Mouse (Mus musculus) gastrocnemius, postnatal 4 days (tissue): ENCODE measurements at regions not wholly inside any gene's neighbourhood (a gene's known extent, or its start where the extent isn't known, plus 50 kb on each side); places are given as distances from the start of the nearest gene placed in this dataset.

ENCODE experiments used
- DNase-seq, 2 experiments: peaks; one replicate each; pipeline ENCODE4 v3.0.0; 2021 to 2022; ENCODE audit warnings: low spot score in 2 of 2, mixed read lengths in 2 of 2

DNA sequence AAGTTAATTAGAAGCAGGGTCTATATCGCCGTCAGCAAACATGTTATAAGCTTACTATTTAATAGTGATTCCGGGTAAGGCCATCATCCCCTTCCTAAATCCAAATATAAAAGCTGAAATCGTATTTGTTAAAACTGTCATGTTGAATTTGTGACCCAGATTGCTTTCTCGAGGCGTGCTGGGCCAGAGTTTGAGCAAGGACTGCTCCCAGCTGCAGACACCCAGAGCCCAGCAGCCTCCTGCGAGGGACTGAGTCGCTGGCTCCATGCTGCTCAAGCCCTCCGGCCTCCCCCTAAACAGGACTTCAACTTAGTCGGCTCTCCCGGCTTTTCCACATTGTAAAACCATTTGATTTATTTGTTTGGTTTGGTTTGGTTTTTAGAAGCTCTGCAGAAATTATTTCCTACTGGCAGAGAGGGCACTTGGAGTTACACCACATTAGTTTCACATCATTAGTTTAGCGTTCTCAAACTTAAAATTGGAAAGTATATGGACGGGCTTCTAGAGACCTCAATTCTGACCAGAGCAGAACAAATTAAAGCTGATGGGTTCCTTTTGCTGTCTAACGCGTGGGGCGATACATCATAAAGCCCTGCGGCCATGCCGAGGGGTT, 126.4 kb upstream of the Pitx1 start:
- no peak for DNase-seq

DNA sequence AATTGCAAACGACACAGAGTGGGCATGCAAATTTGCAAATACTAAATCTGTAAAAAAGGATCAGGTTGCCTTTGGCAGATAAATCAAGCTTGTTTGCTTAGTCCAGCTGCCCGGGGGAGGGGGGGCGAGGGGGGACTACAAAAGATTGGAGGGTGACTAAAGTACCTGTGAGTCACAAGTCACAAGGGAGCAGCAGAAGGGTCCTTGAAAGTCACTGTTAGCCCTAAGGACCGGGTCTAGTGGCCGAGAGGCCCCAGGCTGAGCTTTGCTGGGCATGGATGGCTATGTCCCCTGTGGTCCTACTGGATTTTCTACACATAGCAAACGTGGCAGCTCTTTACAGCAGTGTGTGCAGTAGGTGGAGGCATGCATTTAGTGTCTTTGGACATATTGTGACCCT, 118.4 kb upstream of the Pitx1 start:
- DNase-seq = no peak

DNA sequence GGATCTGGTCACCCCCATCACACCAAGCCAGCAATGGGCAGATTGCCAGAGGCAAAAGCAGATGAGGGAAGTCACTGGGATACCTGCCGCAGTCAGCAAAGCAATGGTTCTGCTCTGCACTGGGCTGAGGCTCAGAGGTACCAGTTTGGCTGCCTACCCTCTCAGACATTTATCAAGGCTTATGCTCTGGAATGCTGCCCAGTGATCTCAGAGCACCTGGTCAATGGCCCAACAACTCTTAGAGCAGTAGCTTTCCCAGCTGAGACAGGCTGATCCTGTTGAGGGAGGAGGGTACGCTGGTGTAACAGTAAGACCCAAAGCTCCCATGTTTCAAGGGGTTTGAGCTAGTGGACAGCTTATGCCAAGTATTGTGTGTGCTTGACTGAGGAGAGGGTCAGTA, 117.4 kb upstream of the Pitx1 start:
- no peak for DNase-seq

DNA sequence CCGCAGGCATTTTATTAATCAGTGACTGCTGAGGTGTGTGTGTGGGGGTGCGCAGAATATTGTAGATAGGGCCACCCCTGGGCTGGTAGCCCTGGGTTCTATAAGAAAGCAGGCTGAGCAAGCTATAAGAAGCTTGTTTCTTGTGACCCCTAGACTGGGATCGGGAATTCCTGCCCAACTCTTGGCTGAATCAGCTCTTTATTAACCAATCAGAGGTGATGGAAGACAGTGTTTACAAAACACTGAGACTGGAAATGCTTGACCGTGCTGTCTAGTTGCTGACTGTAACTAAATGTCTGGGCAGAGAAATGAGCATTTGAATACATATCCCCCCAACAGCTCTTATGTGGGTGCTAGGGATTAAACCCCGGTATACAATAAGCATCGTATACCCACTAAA, 114.8 kb upstream of the Pitx1 start:
- no peak for DNase-seq

DNA sequence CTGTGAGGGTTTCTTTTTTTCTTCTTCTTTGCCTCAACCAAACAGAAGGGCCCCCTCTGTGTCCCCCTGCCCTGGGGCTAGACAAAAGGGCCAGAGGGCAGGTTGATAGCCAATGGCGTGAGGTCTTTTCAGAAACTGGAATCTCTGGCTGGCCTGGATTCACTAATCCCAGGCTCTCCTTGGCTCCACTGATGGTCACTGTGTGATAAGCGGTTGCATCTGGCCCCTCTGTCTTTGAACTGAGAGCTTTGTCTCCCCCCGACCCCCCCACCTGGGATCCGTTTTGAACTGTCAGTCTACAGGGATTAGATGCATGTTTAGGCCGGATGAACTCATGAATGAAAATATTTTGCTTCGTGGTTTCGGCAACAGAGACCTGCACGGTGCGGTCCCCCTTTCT, 112.6 kb upstream of the Pitx1 start:
- DNase-seq = no peak

DNA sequence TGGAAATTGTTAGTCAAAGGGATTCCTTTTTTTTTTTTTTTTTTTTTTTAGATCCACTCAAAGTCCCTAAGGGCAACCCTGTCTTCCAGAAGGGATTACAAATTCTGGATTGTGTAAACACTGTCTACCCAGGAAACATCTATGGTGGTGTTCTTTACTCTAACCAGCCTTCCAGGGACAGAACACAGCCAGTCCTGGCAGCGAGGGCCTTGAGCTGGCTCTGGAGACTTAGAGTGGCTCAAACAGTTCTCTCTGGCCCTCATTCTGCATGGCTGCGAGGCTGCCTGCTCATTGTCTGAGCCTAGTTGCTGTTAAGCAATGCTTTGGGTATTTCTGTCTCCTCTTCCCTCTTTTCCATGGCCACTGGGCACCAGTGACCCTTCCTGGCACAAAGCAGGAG, 112.2 kb upstream of the Pitx1 start:
- no peak for DNase-seq

DNA sequence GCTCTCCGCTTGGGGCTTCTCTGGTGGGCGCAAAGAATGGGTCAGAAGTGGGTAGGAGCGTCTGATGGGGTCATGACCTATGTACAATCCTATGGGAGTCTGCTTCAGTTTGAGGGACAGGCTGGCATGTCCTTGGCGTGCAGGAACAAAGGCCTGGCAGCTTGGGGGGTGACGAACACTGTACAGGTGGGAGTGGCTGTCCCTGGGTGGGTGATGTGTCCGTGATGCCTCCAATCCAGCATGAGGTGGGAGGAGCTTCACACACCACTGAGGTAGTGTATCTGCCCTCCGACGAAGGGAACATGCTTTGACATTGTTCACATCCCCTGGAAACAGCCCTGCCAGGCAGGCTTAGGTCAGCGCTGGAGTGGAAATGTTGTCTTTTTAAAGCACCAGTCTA, 101.4 kb upstream of the Pitx1 start:
- DNase-seq = no peak

DNA sequence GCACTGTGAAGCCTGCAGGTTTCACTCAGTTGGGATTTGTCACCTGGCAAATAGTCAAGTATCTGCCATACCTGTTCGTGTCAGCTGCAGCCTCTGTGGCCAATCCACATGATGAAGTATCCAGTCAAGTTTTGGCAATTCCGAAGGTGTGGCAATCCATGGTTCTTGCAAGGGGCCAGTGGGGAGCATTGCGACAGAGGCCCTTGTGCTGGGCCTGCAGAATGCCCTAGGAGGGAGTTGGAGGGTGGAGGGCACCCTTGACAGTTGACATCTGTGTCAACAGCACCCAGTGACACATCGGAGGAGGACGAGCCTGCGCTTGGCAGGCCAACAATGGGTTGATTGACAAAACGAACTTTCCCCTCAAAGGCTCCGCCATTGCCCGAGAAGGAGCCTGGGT, 101.0 kb upstream of the Pitx1 start:
- DNase-seq = no peak

DNA sequence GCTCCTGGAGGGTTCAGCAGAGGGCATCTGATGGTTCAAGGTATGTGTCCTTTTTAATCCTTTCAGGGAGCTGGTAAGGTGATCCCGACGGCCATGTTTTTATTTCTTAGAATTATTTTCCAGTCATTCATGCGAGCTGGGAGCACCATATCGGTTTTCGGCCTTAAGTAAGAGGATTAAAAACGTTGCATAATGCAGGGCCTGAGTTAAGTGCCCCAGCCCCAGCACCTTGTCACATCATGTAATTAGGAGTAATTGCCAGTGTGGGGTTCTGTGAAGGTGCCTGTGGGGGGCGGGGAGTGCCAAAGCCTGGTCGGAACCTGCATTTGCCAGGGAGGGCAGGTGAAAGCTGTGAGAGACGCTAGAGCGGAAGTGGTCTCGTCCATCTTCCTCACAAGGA, 94.6 kb upstream of the Pitx1 start:
- DNase-seq = no peak

DNA sequence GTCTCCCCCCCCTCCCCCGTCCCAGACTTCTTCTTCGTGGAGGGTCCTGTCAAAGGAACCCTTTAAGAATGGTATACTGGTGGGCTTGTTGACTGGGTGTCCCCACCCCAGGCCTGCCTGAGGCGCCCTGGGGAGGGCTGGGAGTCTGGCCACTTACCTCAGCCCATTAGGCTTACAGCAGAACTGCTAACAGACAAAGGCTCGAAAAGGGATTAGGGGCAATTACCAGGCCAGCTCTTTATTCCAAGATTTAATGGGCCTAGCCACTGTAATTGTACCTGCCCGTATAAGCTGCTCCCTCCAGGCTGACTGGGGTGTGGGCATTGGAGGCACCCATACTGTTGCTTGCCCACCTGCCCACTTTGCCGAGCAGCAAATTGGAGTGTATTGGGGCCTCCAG, 93.8 kb upstream of the Pitx1 start:
- DNase-seq = no peak

DNA sequence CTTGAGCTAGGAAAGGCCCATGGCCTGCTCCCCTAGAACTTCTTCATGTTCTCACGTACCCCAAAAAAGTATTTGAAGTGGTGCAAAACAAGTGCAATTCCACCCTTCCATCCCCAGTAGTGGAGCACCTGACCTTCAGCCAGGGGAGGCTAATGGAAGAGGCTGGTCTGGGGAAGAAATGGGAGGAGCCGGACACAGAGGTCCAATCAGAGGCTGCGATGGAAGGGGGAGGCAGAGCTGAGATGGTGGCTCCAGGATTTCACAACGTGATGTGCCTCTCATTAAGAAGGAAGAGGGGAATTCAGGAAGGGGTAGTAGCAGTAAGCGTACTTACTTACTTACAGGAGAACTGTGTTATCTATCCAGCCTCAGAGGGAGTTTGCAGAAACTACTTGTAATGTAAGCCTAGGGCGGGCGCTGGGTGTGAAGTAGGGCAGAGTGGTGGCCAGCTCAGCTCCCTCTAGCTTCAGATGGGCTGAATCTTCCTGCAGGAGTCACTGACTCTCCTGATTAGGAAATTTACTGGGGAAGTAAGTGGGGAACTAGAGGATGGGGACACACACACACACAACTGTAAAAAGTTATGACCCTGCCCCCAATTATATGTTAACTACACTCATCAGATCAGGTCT, 87.6 kb upstream of the Pitx1 start:
- DNase-seq = no peak

DNA sequence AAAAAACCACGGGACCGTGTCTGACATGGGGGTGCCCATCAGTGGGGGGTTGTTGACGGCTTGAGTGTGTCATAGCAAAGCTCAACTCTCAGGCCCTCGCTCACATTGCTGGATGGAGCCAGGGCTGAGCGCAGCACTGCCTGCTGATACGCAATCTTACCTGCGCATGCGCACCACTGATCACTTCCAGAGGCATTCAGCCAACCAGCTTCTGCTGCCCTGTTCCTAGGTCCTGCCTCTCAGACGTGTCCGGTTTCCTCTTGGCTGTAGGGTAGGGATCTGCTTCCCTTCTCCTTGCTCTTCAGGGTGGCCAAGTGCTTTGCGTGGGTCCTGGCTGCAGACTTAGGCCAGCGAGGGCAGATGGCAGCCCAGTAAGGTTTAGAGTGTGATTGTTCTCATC, 81.3 kb upstream of the Pitx1 start:
- DNase-seq = no peak

DNA sequence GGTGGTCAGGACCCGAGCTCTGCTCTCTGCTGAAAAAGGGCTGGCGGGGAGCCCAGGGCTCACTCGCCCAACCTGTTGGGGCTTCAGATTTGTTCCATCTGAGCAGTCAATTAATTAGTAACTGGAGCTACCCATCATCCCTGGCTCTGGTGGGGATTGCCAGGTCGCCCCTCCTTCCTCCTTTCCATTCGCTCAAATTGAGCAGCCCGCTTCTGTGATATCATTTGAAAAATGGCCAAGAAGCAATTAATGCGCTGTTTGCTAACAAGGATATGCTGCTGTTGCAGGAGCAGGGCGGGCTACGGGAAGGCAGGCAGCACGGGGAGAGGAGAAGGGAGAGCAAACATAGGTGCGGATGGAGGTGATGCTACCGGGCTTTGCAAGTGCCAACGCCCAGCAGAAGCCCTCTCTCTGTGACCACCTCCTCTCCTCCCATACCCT, 76.3 kb upstream of the Pitx1 start:
- no peak for DNase-seq

DNA sequence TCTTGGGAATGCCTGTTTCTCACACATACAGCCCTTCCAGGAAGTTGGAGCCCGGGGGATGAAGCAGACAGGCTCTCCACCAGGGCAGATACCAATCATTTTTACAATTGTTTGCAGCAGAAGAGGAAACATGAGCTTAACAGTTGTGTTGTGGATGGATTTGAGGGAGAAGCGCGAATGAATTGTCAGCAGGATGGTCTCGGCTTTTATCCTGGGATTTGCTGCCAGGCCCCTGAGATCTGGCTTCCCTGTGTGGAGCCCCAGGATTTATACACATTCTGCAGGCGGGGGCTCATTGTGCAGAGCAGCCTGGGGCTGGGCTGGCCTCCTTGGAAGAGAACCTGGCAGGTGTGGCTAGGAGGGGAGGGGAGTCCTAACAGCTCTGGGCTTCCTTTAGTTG, 73.9 kb upstream of the Pitx1 start:
- DNase-seq = no peak

DNA sequence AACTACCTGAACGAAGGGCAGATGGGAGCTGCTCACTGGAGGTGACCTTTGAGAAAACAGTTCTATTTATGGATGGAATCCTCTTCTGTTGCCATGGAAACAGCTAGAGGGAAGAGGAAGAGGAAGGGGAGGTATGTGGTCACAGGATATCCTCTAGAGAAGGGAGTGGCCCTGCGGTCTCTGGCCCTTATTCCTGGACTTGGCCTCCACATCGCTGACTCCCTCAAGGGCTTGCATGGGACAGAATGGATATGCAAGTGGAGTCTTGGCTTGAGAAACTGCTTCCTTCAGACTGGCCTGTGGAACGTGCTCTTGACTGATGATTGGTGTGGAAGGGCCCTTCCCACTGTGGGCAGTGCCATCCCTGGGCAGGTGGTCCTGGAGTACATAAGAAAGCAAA, 68.9 kb upstream of the Pitx1 start:
- DNase-seq = no peak

DNA sequence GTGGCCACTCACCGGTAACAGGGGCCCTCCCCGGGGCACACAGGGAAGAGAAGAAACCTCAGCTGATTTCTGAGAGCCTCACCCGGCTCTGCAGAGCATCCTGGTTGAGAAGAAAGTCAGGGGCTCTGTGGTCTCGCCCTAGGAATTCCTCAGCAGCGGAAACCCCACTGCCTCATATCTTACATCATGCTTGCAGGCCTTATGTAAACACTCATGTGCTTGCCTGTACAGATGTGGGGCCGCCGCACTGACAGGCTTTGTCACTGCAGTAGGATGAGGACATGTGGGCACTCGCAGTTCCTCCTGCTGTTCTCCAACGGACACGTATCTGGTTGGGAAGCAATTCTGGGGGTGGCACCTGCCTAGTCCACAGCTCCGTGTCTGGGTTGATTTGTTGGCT, 66.3 kb upstream of the Pitx1 start:
- DNase-seq = no peak

DNA sequence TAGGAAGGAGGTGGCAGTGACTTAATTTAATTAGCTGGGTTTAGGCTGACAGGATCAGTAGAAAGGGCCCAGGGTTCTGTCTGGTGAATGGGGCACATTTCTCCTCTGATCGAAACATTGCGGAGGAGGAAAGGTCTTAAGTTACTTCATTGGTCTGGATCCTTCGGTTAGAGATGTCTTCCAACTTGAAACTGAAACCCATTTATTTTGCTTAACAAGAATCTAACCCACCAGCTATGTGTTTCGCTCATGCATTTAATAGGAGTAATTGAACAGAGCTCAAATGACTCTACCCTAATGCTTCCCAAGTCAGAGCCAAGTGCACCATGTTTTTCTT, 64.2 kb upstream of the Pitx1 start:
- DNase-seq = no peak

DNA sequence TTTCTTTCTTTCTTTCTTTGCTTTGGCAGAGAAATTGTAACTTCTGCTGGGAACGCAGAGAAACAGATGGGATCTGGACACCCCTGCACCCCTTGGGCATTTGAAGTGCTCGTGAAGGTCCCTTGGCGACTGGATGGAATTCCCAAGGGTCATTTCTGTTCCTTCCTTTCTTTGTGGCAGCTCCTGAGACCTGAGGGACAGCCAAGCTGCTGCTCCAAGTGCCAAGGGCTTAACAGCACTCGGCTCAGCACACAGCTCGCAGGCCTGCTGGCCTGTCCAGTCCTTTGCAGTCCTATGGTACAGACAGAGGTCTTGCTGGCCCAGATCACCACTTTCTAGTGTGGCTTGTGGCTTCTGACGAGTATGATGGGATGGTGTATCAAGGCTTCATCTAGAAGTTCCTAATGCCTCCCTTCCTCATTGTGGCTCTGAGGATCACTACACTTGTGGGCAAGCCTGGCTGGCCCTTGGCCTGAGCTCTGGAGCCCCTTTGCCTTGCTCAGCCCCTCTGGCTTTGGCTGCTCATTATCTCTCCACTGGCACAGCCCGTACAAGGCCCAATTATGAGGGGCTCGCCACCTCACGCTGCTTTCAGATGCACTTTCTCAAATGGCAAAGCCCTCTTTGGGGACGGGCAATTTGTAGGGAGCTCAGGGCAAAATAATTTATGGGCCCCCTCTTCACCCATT, 63.7 kb upstream of the Pitx1 start:
- DNase-seq = no peak

DNA sequence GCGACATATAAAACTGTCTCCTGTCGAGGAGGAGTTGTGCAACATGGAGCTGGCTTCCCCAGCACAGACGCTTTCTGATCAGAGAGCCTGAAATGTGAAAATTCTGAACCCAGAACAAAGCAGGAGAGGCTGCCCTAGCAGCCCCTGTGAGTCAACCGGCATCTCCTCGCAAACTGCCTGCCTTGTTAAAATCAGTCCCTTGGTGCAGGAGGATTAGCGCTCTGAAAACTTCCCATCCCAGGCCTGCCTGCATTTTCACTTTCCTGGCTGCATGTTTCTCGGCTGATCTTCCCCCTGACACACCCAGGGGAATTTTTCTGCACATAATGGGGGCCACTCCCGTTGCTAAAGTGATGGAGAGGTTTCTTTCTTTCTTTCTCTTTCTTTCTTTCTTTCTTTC, 63.0 kb upstream of the Pitx1 start:
- no peak for DNase-seq

DNA sequence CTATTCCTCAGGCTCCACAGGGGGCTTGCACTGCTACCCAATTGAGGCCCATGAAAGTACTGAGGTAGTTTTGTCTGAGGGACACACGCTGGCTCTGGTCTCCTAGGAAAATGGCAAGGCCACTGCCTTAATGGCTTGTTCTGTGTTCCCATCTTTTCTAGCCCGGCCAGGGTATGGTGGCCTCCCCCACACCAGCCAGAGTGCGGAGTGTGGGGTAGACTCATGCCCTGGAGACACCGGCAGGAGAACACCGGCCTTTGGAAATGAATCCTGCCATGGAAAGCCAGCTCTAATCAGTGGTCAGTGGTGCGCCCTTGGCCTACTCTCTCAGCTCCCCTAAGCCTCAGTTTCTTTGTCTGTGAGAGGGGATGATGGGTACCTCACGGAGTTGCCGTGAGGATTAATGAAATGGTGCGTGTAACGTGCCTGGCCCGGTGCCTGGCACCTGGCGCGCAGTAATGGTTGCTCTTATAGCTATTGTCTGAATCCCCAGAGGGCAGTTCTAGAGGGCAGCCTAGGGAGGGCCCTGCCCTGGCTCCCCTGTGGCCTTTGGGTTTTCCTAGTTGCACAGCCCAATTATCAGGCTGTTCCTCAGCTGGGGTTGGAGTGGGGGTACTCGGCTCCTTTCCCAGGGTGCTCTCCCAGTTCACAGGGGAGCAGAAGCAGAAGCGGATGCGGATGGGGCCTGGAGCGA, 62.4 kb upstream of the Pitx1 start:
- no peak for DNase-seq

DNA sequence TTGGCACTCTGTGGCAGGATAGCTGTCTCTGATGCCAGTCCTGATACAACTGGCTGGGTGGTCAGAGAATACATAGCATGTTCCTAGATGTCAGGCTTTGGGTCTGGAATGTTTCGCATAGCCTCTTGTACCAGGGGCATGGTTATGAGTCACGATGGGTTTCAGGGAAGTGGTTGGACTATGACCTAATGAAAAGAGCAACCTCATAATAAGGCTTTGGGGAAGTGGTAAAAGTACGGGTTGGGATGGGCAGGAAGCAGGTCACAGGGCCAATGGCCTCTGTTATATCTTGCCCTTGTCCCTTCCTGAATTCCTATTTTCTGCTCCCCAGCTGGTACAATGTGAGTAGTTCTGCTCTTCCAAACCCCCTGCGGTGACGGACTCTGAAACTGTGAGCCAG, 59.5 kb upstream of the Pitx1 start:
- no peak for DNase-seq

DNA sequence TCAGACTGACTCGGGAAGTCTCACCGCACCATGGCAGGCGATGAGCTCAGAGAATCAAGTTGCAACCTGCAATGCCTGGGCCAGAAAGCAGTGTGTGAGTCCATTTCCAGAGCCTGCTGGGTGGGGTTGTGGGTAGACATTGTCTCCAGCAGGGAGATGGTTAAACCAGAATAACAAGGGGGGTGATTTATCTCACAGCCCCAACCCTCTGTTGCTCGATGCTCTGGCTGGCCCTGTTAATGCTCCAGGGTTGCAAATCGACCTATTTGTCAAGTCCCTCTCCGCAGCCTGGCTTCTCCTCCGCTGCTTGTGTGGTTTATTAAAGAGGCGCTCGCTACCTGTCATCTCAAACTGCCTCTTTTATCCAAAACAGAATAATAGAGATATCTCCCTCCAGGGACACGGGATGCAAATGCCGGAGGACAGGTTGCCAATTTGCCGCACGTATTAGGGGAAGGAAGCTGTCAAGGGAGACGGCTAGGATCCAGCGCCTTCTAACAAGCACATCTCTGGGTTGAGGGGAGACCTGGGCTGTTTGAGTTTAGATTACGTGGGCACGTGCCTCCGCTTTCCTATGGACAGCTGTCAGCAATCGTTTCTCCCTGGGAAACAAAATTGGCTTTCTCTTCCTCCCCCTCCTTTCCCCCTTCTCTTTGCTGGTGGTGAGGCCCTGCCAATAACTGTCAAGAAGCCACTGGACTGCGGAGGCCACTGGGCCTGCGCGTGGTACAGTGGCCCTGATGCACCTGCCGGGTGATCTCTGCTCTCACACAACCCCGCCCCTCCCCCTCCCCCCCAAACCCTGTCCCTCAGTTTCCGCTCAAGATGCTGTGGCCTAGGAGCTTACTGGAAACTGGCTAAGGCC, 57.4 kb upstream of the Pitx1 start:
- no peak for DNase-seq
